Mouse (Mus musculus) neural tube, embryonic 11.5 days (tissue): ENCODE results near the gene Mtmr1. TPM values are rescaled to one million over a fixed set of nuclear protein-coding genes. Genes with fewer than 3 reads are reported as not detected.
A peak's percentile ranks its signal among the peaks of the same experiment; 100 is the strongest.
"Not testable (repeated sequence)": the region's sequence is repeated elsewhere in the genome, so short reads cannot be mapped to it uniquely, and the experiment has no call there.

ENCODE experiments used
- ATAC-seq: fragments of 200-750 bp; cut with Nextera tagmentation; 2 replicates; pipeline ENCODE4 v1.8.0; 2017; ENCODE audit warnings: moderate number of reproducible peaks, mild to moderate bottlenecking, moderate TSS enrichment, moderate library complexity; ENCODE audit not compliant: insufficient read depth, low FRiP score, low TSS enrichment
- DNase-seq: peaks from one replicate; pipeline ENCODE4 v3.0.0-alpha.2; 2015; ENCODE audit warnings: low spot score
- H3K27ac ChIP-seq: fragments of 300-500 bp; sonication (generic); 2 replicates; pipeline ENCODE4 v1.5.1; 2014; ENCODE audit warnings: low read depth, mild to moderate bottlenecking, low read length
- H3K27me3 ChIP-seq: fragments of 300-500 bp; sonication (generic); 2 replicates; pipeline ENCODE4 v1.6.1; 2014; ENCODE audit warnings: mild to moderate bottlenecking, low read length, mixed read lengths; ENCODE audit not compliant: control insufficient read depth, insufficient read depth
- H3K36me3 ChIP-seq: fragments of 300-500 bp; sonication (generic); 2 replicates; pipeline ENCODE4 v1.6.1; 2014; ENCODE audit warnings: mild to moderate bottlenecking, low read length, moderate library complexity, mixed read lengths; ENCODE audit not compliant: control insufficient read depth, insufficient read depth
- H3K4me1 ChIP-seq: fragments of 300-500 bp; sonication (generic); 2 replicates; pipeline ENCODE4 v1.6.1; 2014; ENCODE audit warnings: low read length, mixed read lengths; ENCODE audit not compliant: control insufficient read depth, insufficient read depth
- H3K4me2 ChIP-seq: fragments of 300-500 bp; sonication (generic); 2 replicates; pipeline ENCODE4 v1.6.1; 2014; ENCODE audit warnings: low read depth, mild to moderate bottlenecking, moderate library complexity
- H3K4me3 ChIP-seq: fragments of 300-500 bp; sonication (generic); 2 replicates; pipeline ENCODE4 v1.5.1; 2014; ENCODE audit warnings: low read depth, low read length
- H3K9ac ChIP-seq: fragments of 300-500 bp; sonication (generic); 2 replicates; pipeline ENCODE4 v1.6.1; 2014; ENCODE audit warnings: mild to moderate bottlenecking, low read length
- H3K9me3 ChIP-seq: fragments of 300-500 bp; sonication (generic); 2 replicates; pipeline ENCODE4 v1.6.1; 2016; ENCODE audit warnings: low read length; ENCODE audit not compliant: control insufficient read depth
- WGBS: fragments of 180-500 bp; shearing (Covaris S2); extraction: QIAGEN DNeasy Blood & Tissue Kit; methylation state at CpG from one replicate; pipeline ENCODE4 v1.1.7; 2014; 5-methylcytosine and 5-hydroxymethylcytosine counted together
- polyA plus RNA-seq: library from polyadenylated mRNA; unstranded; fragments of >200 nt; fragmentation: Nextera tagmentation; extraction: Ambion mirVana; gene quantifications from 2 replicates; pipeline ENCODE4 v1.2.1, GENCODE M21; 2014

Gene Mtmr1
- 15.4 and 16.3 TPM in 2 replicates for polyA plus RNA-seq

GRCm38 (mm10) chrX:71364554-71364991, at the start of gene Mtmr1:
Gene Mtmr1, plus strand, starts transcription at chrX:71364760.
- peak; percentile 91 for ATAC-seq
- peak; percentile 81 for DNase-seq
- H3K9ac ChIP-seq, result peak within 1 kb of the TSS; percentile 65
- H3K36me3 ChIP-seq, result no peaks in the 10 kb centered on the region
- 15% methylated on average over 22 of the region's 47 CpGs for WGBS
- H3K9me3 ChIP-seq, result no peaks in the 10 kb centered on the region
- no peaks in the 10 kb centered on the region for H3K27me3 ChIP-seq
- H3K27ac ChIP-seq, result no peak within 1 kb of the TSS
- H3K4me2 ChIP-seq, result peak within 1 kb of the TSS; percentile 51
- H3K4me1 ChIP-seq, result no peaks in the 10 kb centered on the region
- H3K4me3 ChIP-seq, result peak within 1 kb of the TSS; percentile 51

GRCm38 (mm10) chrX:71352033-71352432, 12.5 kb upstream of the Mtmr1 start:
- Histone ChIP-seq H3K9ac (no peak overlapping the region), H3K9me3 (no peaks in the 10 kb centered on the region), H3K27ac (no peak overlapping the region), H3K4me1 (no peaks in the 10 kb centered on the region), H3K36me3 (no peaks in the 10 kb centered on the region), H3K4me2 (no peak overlapping the region), H3K4me3 (no peak overlapping the region), H3K27me3 (no peaks in the 10 kb centered on the region)
- DNase-seq (peak; percentile 9), ATAC-seq (no peak)
- WGBS, result 73% methylated on average over 1 of the region's 1 CpGs

- H3K4me1 ChIP-seq, result no peaks in the 10 kb centered on the region
These were observed 9.2 kb upstream of the Mtmr1 start for GRCm38 (mm10) chrX:71355331-71355730.

GRCm38 (mm10) chrX:71361793-71362192, 2.8 kb upstream of the Mtmr1 start:
- H3K27ac ChIP-seq, DNase-seq, H3K4me2 ChIP-seq, H3K9ac ChIP-seq, H3K4me1 ChIP-seq, ATAC-seq, H3K9me3 ChIP-seq, H3K36me3 ChIP-seq, H3K27me3 ChIP-seq, H3K4me3 ChIP-seq: not testable (repeated sequence)
- WGBS, result 91% methylated on average over 10 of the region's 10 CpGs

More at GRCm38 (mm10) chrX:71355331-71355730, 9.2 kb upstream of the Mtmr1 start:
- no peaks in the 10 kb centered on the region for H3K36me3 ChIP-seq
- ATAC-seq, result no peak
- H3K27me3 ChIP-seq, result no peaks in the 10 kb centered on the region
- H3K4me3 ChIP-seq, result no peak overlapping the region
- no peak for DNase-seq
- 62% methylated on average over 1 of the region's 1 CpGs for WGBS
- H3K9me3 ChIP-seq, result no peaks in the 10 kb centered on the region
- no peak overlapping the region for H3K4me2 ChIP-seq
- H3K27ac ChIP-seq, result no peak overlapping the region
- H3K9ac ChIP-seq, result no peak overlapping the region

- DNase-seq (no peak), ATAC-seq (no peak)
- Histone ChIP-seq H3K36me3 (no peaks in the 10 kb centered on the region), H3K27ac (no peak overlapping the region), H3K9me3 (no peaks in the 10 kb centered on the region), H3K4me3 (peak overlapping the region; percentile 51), H3K27me3 (no peaks in the 10 kb centered on the region), H3K4me2 (peak overlapping the region; percentile 51), H3K4me1 (no peaks in the 10 kb centered on the region), H3K9ac (peak overlapping the region; percentile 65; the same call in 1 of the 2 replicates)
- 79% methylated on average over 5 of the region's 5 CpGs for WGBS
These were observed 498 bp upstream of the Mtmr1 start for GRCm38 (mm10) chrX:71364062-71364461.

- no peak overlapping the region for H3K27ac ChIP-seq
- 21% methylated on average over 17 of the region's 20 CpGs for whole genome bisulfite sequencing
These were observed 451 bp downstream of the Mtmr1 start for GRCm38 (mm10) chrX:71365011-71365410.

GRCm38 (mm10) chrX:71365510-71365909, 950 bp downstream of the Mtmr1 start:
- H3K9me3 ChIP-seq, result no peaks in the 10 kb centered on the region
- no peak overlapping the region for H3K9ac ChIP-seq
- H3K36me3 ChIP-seq, result no peaks in the 10 kb centered on the region
- H3K4me2 ChIP-seq, result peak overlapping the region; percentile 51
- H3K4me3 ChIP-seq, result peak overlapping the region; percentile 51
- no peaks in the 10 kb centered on the region for H3K27me3 ChIP-seq
- H3K27ac ChIP-seq, result no peak overlapping the region
- no peak for ATAC-seq
- DNase-seq, result no peak
- H3K4me1 ChIP-seq, result no peaks in the 10 kb centered on the region
- WGBS, result 74% methylated on average over 3 of the region's 3 CpGs

More at GRCm38 (mm10) chrX:71365011-71365410, 451 bp downstream of the Mtmr1 start:
- Histone ChIP-seq H3K4me2 (peak overlapping the region; percentile 51), H3K4me3 (peak overlapping the region; percentile 51), H3K36me3 (no peaks in the 10 kb centered on the region), H3K27me3 (no peaks in the 10 kb centered on the region), H3K9ac (peak overlapping the region; percentile 65), H3K4me1 (no peaks in the 10 kb centered on the region), H3K9me3 (no peaks in the 10 kb centered on the region)
- DNase-seq (no peak), ATAC-seq (peak; percentile 62; the same call in 1 of the 2 replicates)

GRCm38 (mm10) chrX:71366973-71367372, 2.4 kb downstream of the Mtmr1 start:
- no peaks in the 10 kb centered on the region for H3K27me3 ChIP-seq
- DNase-seq (no peak), ATAC-seq (no peak)
- H3K27ac ChIP-seq, result no peak overlapping the region
- H3K4me2 ChIP-seq, result no peak overlapping the region
- H3K4me3 ChIP-seq, result no peak overlapping the region
- H3K4me1 ChIP-seq, result no peaks in the 10 kb centered on the region
- H3K9me3 ChIP-seq, result no peaks in the 10 kb centered on the region
- no peak overlapping the region for H3K9ac ChIP-seq
- no peaks in the 10 kb centered on the region for H3K36me3 ChIP-seq

- DNase-seq (no peak), ATAC-seq (no peak)
- H3K36me3 ChIP-seq, result no peaks in the 10 kb centered on the region
- H3K4me1 ChIP-seq, result no peaks in the 10 kb centered on the region
- H3K9me3 ChIP-seq, result no peaks in the 10 kb centered on the region
- no peak overlapping the region for H3K4me3 ChIP-seq
- no peak overlapping the region for H3K4me2 ChIP-seq
- H3K9ac ChIP-seq, result no peak overlapping the region
- H3K27me3 ChIP-seq, result no peaks in the 10 kb centered on the region
- H3K27ac ChIP-seq, result no peak overlapping the region
- WGBS, result 86% methylated on average over 1 of the region's 1 CpGs
These were observed 12.2 kb downstream of the Mtmr1 start for GRCm38 (mm10) chrX:71376781-71377180.
